Mouse (Mus musculus) ES-Bruce4 (cell line): ENCODE measurements around the gene Heatr4.
"Not testable (repeated sequence)": the region's sequence is repeated elsewhere in the genome, so short reads cannot be mapped to it uniquely, and the experiment has no call there.

Experiments
- EP300 ChIP-seq: IDR thresholded peaks from 2 replicates; pipeline ENCODE4 v1.6.1; 2011; ENCODE audit warnings: low read depth, low read length; ENCODE audit not compliant: insufficient read depth
- POLR2A ChIP-seq: IDR thresholded peaks from one replicate; pipeline ENCODE4 v1.8.1; 2011; ENCODE audit warnings: low read length; ENCODE audit not compliant: insufficient read depth

GRCm38 (mm10) chr12:84009171-84009965 lies 24.7 kb upstream of the Heatr4 start, which contains the start of gene Acot1:
- TF ChIP-seq EP300, POLR2A: not testable (repeated sequence)
